Mouse (Mus musculus): ENCODE results near the gene Nus1. TPM values are rescaled to one million over a fixed set of nuclear protein-coding genes. Genes with fewer than 3 reads are reported as not detected.

Gene Nus1
- polyA plus RNA-seq (2012; rRNA removed), result 32.3 and 32.5 TPM in 2 replicates

DNA sequence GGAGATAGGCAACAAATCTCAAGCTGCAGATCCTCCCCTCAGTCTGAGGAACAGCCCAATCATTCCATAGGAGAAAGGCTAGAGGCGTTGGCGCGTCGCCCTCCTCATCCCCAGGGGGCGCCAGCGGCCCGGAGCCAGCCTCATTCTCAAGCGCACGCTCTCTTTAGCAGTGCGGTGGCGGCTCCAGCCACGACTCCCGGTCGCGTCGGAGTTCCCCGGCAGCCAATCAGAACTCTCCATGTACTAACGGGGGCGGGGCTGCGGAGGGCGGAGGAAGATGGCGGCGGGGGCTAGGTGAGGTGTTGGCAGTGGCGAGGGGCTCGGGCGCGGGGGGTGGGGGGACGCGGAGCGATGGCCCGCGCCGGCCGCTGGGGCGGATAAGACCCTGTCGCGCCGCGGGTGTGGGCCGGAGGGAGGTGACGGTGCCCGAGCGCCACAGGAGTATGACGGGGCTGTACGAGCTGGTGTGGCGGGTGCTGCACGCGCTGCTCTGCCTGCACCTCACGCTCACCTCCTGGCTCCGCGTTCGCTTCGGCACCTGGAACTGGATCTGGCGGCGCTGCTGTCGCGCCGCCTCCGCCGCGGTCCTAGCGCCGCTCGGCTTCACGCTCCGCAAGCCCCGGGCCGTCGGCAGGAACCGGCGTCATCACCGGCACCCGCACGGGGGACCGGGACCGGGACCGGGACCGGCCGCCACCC lies at the start of gene Nus1:
Nus1 (plus strand) TSS at position 249 of the 699 bp plus-strand sequence.
- TF ChIP-seq CTCF (IDR thresholded peaks at IDR 0.05; ENCODE audit: extremely low read depth, insufficient read depth, low read length) (peak; percentile 67), POLR2A (IDR thresholded peaks at IDR 0.05; ENCODE audit: extremely low read depth, insufficient read depth, low read length) (0 out of 2 replicates have a peak, but pooled peaks have one; percentile 32)
- Histone ChIP-seq H3K4me1 (ENCODE audit: control insufficient read depth, insufficient read depth, low read length) (peaks cover 9% of the 10 kb centered on the region), H3K4me3 (ENCODE audit: insufficient read depth, low read length) (peak within 1 kb of the TSS; percentile 90), H3K27ac (ENCODE audit: insufficient read depth, low read length) (peak within 1 kb of the TSS; percentile 85)

DNA sequence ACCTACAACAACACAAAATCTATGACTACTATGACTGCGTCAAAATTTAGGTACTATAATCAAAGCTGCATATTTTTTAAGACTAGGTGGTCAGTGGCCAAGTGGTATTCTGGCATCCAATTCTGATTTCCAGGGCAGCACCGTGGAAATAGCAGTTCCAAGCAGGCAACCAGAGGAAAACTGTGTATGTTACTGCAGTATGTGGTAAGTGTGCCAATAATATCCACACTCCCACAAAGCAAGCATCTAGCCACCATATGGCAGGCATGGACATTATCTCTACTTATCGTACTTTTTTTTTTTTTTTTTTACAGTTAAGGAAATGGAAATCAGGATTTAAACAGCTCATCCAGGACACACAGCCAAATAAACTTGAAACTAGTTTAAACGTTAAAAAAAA lies 49.0 kb upstream of the Nus1 start:
- Histone ChIP-seq H3K4me3 (ENCODE audit: insufficient read depth, low read length) (no peak overlapping the region), H3K4me1 (ENCODE audit: control insufficient read depth, insufficient read depth, low read length) (no peaks in the 10 kb centered on the region), H3K27ac (ENCODE audit: insufficient read depth, low read length) (no peak overlapping the region)
- no peak for TF ChIP-seq CTCF (IDR thresholded peaks at IDR 0.05; ENCODE audit: extremely low read depth, insufficient read depth, low read length)
- TF ChIP-seq POLR2A (IDR thresholded peaks at IDR 0.05; ENCODE audit: extremely low read depth, insufficient read depth, low read length), result no peak

DNA sequence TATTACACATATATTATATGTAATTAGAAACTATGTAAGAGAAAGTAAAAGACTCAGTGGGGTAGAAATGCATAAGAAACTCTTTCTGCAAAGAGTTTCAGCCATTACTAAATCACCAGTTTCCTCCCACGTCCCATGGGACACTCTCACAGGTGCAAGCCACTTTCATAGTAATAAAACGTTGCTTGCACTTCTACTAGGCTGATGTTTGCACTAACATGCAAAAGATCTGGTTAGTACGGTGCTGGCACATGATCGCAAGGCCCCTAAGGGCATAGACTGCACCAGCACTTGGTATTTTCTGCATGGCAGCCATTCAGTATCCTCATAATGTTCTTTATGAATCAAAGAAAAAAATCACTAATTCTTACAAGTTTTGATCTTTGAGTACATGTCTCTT lies 43.5 kb upstream of the Nus1 start:
- Histone ChIP-seq H3K4me3 (ENCODE audit: insufficient read depth, low read length) (no peak overlapping the region), H3K27ac (ENCODE audit: insufficient read depth, low read length) (no peak overlapping the region), H3K4me1 (ENCODE audit: control insufficient read depth, insufficient read depth, low read length) (peaks cover 1% of the 10 kb centered on the region; the same call in 1 of the 2 replicates)
- no peak for TF ChIP-seq CTCF (IDR thresholded peaks at IDR 0.05; ENCODE audit: extremely low read depth, insufficient read depth, low read length)
- no peak for TF ChIP-seq POLR2A (IDR thresholded peaks at IDR 0.05; ENCODE audit: extremely low read depth, insufficient read depth, low read length)

DNA sequence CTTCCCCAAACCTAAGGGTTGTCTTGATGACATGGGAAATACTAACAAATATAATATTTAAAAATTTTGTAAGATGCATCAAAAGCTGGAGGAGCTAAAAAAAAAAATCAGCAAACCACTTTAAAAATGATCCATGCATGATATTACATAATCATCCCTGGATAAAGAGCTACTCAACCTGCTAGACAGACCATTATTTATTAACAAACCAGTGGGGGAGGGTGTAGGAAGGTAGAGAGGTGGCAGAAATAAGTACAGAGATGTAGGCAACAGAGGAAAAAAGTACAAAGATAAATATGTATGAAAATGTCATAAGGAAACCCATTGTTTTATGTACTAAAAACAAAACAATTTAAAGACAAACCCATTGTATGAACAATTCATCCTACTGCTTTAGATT lies 42.7 kb upstream of the Nus1 start:
- H3K27ac ChIP-seq (ENCODE audit: insufficient read depth, low read length), result no peak overlapping the region

DNA sequence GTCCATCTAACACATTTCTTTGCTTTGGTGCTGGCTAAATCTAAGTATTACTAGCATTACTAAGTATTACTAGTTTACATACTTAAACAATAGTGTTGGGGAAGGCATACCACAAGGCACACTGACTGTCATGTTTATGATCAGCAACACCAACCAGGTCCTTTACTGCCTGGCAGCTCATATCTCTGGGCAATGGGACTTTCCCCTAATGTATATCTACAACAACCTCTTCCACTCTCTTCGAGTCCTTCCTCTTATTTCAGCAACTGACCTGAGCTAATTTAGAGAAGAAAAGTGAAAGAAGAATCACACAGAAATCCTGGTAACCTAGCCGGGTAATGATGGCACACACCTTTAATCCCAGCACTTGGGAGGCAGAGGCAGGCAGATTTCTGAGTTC lies 40.9 kb upstream of the Nus1 start:
- Histone ChIP-seq H3K4me3 (ENCODE audit: insufficient read depth, low read length) (no peak overlapping the region), H3K4me1 (ENCODE audit: control insufficient read depth, insufficient read depth, low read length) (peaks cover 1% of the 10 kb centered on the region; the same call in 1 of the 2 replicates), H3K27ac (ENCODE audit: insufficient read depth, low read length) (no peak overlapping the region)
- TF ChIP-seq CTCF (IDR thresholded peaks at IDR 0.05; ENCODE audit: extremely low read depth, insufficient read depth, low read length) (no peak), POLR2A (IDR thresholded peaks at IDR 0.05; ENCODE audit: extremely low read depth, insufficient read depth, low read length) (no peak)

More for the DNA sequence above, 42.7 kb upstream of the Nus1 start:
- TF ChIP-seq CTCF (IDR thresholded peaks at IDR 0.05; ENCODE audit: extremely low read depth, insufficient read depth, low read length), result no peak
- TF ChIP-seq POLR2A (IDR thresholded peaks at IDR 0.05; ENCODE audit: extremely low read depth, insufficient read depth, low read length), result no peak
- peaks cover 1% of the 10 kb centered on the region; the same call in 1 of the 2 replicates for H3K4me1 ChIP-seq (ENCODE audit: control insufficient read depth, insufficient read depth, low read length)
- no peak overlapping the region for H3K4me3 ChIP-seq (ENCODE audit: insufficient read depth, low read length)

DNA sequence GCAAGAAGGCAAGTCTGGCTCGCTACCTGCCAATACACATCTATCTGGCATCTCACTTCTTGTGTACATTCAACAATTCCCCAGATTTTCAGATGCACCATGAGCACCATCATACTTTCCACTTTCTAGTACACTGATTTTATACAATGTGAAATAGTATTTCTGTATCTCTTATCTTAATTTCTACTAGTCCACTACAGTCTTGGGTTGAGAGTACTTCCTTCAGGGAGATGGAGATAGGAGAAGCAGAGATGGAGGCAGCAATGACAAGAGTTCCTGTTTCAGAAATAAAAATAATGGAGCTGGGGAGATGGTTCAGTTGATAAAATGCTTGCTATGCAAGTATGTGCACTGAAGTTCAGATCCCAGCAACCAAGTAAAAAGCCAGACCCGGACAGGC lies 39.5 kb upstream of the Nus1 start:
- H3K27ac ChIP-seq (ENCODE audit: insufficient read depth, low read length), result no peak overlapping the region
- H3K4me3 ChIP-seq (ENCODE audit: insufficient read depth, low read length), result no peak overlapping the region
- H3K4me1 ChIP-seq (ENCODE audit: control insufficient read depth, insufficient read depth, low read length), result peaks cover 2% of the 10 kb centered on the region; the same call in 1 of the 2 replicates
- TF ChIP-seq POLR2A (IDR thresholded peaks at IDR 0.05; ENCODE audit: extremely low read depth, insufficient read depth, low read length) (no peak), CTCF (IDR thresholded peaks at IDR 0.05; ENCODE audit: extremely low read depth, insufficient read depth, low read length) (no peak)

DNA sequence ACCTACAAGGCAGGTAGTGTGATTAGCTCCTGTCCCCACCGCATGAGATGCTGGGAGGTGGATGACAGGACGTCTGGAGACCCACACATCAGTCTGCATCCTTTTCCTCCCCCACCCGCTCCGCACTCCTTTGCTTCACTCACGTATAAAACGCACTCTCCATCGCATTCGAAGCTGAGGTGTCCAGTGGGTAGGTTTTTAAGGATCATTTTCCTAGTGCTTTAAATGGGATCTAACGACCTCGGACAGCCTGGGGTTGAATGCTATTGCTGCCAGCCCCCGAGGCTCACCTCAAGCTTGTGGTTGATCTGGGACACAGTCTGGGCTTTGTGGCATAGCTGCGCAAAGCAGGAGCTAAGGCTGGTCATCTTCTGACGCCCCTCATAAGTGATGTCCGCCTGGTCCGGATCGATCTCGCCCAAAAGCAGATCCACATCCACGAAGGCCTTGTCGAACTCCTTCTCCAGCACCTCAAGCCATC lies 36.0 kb upstream of the Nus1 start:
- Histone ChIP-seq H3K4me1 (ENCODE audit: control insufficient read depth, insufficient read depth, low read length) (peaks cover 3% of the 10 kb centered on the region; the same call in 1 of the 2 replicates), H3K4me3 (ENCODE audit: insufficient read depth, low read length) (peak overlapping the region; percentile 99), H3K27ac (ENCODE audit: insufficient read depth, low read length) (peak overlapping the region; percentile 67)
- TF ChIP-seq CTCF (IDR thresholded peaks at IDR 0.05; ENCODE audit: extremely low read depth, insufficient read depth, low read length) (no peak), POLR2A (IDR thresholded peaks at IDR 0.05; ENCODE audit: extremely low read depth, insufficient read depth, low read length) (peak; percentile 31; the same call in 1 of the 2 replicates)

DNA sequence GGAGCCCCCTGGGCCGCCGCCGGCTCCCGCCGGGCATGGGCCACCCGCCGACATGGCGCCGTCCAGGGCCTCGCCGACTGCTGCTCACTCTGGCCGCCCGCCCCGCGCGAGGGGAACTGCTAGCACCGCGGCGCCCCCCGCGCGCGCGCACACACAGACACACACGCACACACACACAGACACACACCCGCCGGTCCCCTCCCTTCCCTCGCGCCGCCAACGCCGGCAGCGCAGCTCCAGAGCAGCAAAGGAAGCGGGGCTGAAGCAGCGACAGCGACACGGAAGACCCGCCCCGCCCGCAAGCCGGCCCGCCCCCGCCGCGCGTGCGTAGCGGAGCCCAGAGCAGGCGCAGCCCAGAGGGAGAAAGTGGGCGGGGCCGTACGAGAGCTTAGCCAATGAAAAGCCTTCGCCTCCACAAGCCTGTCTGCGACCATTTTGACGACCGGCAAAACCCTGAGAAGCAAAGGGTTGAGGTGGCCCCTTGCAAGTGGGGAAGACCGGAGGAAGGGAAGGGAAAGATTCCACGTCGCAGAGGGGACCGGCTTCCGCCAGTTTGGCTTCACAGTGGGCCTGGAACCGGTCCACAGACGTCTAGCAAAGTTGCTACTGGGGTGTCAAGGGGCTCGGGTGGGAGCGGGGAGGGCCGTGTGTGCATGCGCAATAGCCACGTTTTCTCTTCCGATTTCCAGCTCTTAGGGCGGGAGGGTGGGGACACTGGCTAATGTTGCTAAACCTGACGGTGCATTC lies 35.3 kb upstream of the Nus1 start, which contains the start of gene Gopc:
Gopc (minus strand) TSS at position 280 of the 747 bp plus-strand sequence.
- TF ChIP-seq POLR2A (IDR thresholded peaks at IDR 0.05; ENCODE audit: extremely low read depth, insufficient read depth, low read length) (peak; percentile 87), CTCF (IDR thresholded peaks at IDR 0.05; ENCODE audit: extremely low read depth, insufficient read depth, low read length) (no peak)
- peaks cover 3% of the 10 kb centered on the region; the same call in 1 of the 2 replicates for H3K4me1 ChIP-seq (ENCODE audit: control insufficient read depth, insufficient read depth, low read length)
- peak within 1 kb of the TSS; percentile 85 for H3K27ac ChIP-seq (ENCODE audit: insufficient read depth, low read length)
- peak within 1 kb of the TSS; percentile 99 for H3K4me3 ChIP-seq (ENCODE audit: insufficient read depth, low read length)

DNA sequence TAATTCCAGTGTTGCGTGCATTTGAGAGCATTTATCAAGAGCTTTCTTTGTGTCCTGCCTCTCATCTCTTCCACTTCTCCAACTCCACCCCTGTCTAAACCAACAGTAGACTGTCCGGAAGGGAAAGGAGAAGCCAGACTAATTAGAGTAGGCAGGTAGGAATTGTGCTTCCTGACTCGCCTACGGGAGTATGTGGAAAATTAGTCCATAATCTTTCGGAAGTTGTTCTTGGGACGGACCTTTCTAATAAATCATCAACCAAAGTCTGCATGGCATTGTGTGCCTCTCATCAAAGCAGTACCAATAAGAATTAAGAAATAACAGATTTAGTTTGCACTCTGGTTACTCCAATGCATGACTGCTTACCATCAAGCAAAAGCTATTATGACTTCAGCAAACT lies 34.3 kb upstream of the Nus1 start:
- Histone ChIP-seq H3K27ac (ENCODE audit: insufficient read depth, low read length) (no peak overlapping the region), H3K4me1 (ENCODE audit: control insufficient read depth, insufficient read depth, low read length) (peaks cover 3% of the 10 kb centered on the region; the same call in 1 of the 2 replicates), H3K4me3 (ENCODE audit: insufficient read depth, low read length) (peak overlapping the region; percentile 99)
- TF ChIP-seq CTCF (IDR thresholded peaks at IDR 0.05; ENCODE audit: extremely low read depth, insufficient read depth, low read length) (no peak), POLR2A (IDR thresholded peaks at IDR 0.05; ENCODE audit: extremely low read depth, insufficient read depth, low read length) (no peak)
